Mouse (Mus musculus) E14TG2a.4 (cell line): ENCODE measurements around the gene Osgep.

ENCODE experiments used
- CTCF ChIP-seq: conservative IDR thresholded peaks from 2 replicates; pipeline ENCODE4 v1.5.1; 2014; ENCODE audit warnings: low read length
- NANOG ChIP-seq: IDR thresholded peaks from 2 replicates; pipeline ENCODE4 v1.6.1; 2014; ENCODE audit warnings: borderline replicate concordance, low read length, mixed read lengths
- POU5F1 ChIP-seq: IDR thresholded peaks from 2 replicates; pipeline ENCODE4 v1.6.1; 2014; ENCODE audit warnings: low read length, borderline replicate concordance

DNA sequence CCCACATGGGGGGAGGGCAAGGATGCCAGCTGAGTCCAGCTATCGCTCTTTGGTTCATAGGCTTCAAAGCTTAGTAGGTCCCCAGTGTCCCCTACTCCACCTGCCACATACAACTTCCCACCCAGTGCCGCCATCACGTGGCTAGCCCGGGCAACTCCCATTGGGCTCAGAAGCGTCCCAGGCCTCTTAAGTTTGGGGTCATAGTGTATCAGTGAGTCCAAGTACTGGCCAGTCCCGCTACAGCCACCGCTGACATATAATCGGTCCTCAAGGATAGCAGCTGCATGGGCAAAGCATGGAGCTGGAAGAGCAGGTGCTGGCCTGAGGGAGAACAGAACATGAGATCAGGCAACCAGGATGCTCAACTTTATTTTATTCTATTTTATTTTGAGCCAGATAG is 33.1 kb downstream of the Osgep start:
- no peak for TF ChIP-seq CTCF
- TF ChIP-seq POU5F1 = no peak
- TF ChIP-seq NANOG = no peak
